Mouse (Mus musculus) MEL (cell line): ENCODE results near the gene Smurf1.

Experiments used
- CHD2 ChIP-seq: IDR thresholded peaks from 2 replicates; pipeline ENCODE4 v1.6.1; 2011; ENCODE audit warnings: low read length, improper control_type of control experiment
- CTCF ChIP-seq, 3 experiments: IDR thresholded peaks in 2 of 3; conservative IDR thresholded peaks in 1 of 3; 2 replicates each; pipeline ENCODE4 v1.5.1; 2011 to 2012; ENCODE audit warnings: low read length in 3 of 3, low read depth in 2 of 3, mild to moderate bottlenecking in 2 of 3, improper control_type of control experiment in 1 of 3, inconsistent platforms in 1 of 3, mixed read lengths in 1 of 3, moderate library complexity in 1 of 3; ENCODE audit not compliant: control insufficient read depth in 1 of 3, insufficient read depth in 1 of 3, poor library complexity in 1 of 3, severe bottlenecking in 1 of 3
- EP300 ChIP-seq, 2 experiments: IDR thresholded peaks; 2 replicates each; pipeline ENCODE4 v1.6.1; 2011; ENCODE audit warnings: improper control_type of control experiment in 2 of 2, low read length in 2 of 2, low read depth in 1 of 2, mild to moderate bottlenecking in 1 of 2
- GABPA ChIP-seq: IDR thresholded peaks from 2 replicates; pipeline ENCODE4 v1.6.1; 2012; ENCODE audit warnings: low read depth, mild to moderate bottlenecking, inconsistent platforms, low read length, improper control_type of control experiment, moderate library complexity
- GATA1 ChIP-seq: IDR thresholded peaks from 2 replicates; pipeline ENCODE4 v1.6.1; 2011; ENCODE audit warnings: low read depth, low read length, improper control_type of control experiment
- HCFC1 ChIP-seq: IDR thresholded peaks from 2 replicates; pipeline ENCODE4 v1.6.1; 2012; ENCODE audit warnings: low read depth, mild to moderate bottlenecking, inconsistent platforms, low read length, improper control_type of control experiment, moderate library complexity
- JUND ChIP-seq: IDR thresholded peaks from 2 replicates; pipeline ENCODE4 v1.6.1; 2011; ENCODE audit warnings: low read depth, mild to moderate bottlenecking, improper control_type of control experiment, low read length
- MEF2A ChIP-seq: IDR thresholded peaks from 2 replicates; pipeline ENCODE4 v1.6.1; 2014; ENCODE audit warnings: low read depth, mild to moderate bottlenecking, inconsistent platforms, low read length, improper control_type of control experiment; ENCODE audit not compliant: poor library complexity, insufficient replicate concordance, severe bottlenecking; ENCODE audit errors: extremely low read depth
- NELFE ChIP-seq: IDR thresholded peaks from 2 replicates; pipeline ENCODE4 v1.6.1; 2011; ENCODE audit warnings: low read depth, low read length, improper control_type of control experiment
- POLR2A ChIP-seq, 2 experiments: IDR thresholded peaks; 2 replicates each; pipeline ENCODE4 v1.6.1; 2011 to 2012; ENCODE audit warnings: low read length in 2 of 2, mild to moderate bottlenecking in 2 of 2, control low read depth in 1 of 2, improper control_type of control experiment in 1 of 2, low read depth in 1 of 2, moderate library complexity in 1 of 2; ENCODE audit not compliant: control insufficient read depth in 1 of 2, insufficient read depth in 1 of 2, poor library complexity in 1 of 2
- POLR2AphosphoS5 ChIP-seq: IDR thresholded peaks from 2 replicates; pipeline ENCODE4 v1.6.1; 2012; ENCODE audit warnings: low read depth, borderline replicate concordance, mild to moderate bottlenecking, inconsistent platforms, low read length, moderate library complexity, mixed read lengths
- SMC3 ChIP-seq: IDR thresholded peaks from 2 replicates; pipeline ENCODE4 v1.6.1; 2011; ENCODE audit warnings: low read depth, low read length, improper control_type of control experiment
- UBTF ChIP-seq: IDR thresholded peaks from 2 replicates; pipeline ENCODE4 v1.6.1; 2012; ENCODE audit warnings: low read depth, mild to moderate bottlenecking, inconsistent platforms, low read length, improper control_type of control experiment, moderate library complexity, borderline replicate concordance; ENCODE audit not compliant: insufficient read depth
- ZC3H11A ChIP-seq: IDR thresholded peaks from 2 replicates; pipeline ENCODE4 v1.6.1; 2012; ENCODE audit warnings: low read depth, mild to moderate bottlenecking, inconsistent platforms, low read length, improper control_type of control experiment

DNA sequence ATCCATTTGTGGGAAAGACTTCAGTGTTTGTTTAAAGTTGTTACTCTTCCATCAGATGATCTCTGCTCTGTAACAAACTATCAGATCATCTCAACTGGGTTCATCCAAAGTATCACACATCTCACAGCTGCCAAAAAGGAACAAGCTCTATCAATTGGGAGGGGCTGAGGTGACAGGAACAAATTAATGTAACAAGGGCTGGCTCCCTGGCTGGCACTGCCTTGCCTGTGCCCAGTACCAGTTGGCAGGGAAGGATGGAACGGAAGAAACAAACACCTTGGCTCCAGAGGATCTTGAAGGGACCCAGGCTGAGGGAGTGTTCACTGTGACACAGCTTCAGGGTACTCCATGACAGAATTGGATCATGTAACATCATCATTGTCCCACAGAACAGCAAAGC is 17.6 kb downstream of the Smurf1 start:
- no peak for TF ChIP-seq UBTF
- no peak for TF ChIP-seq JUND
- no peak for TF ChIP-seq CTCF (IDR thresholded peaks at IDR 0.05 in 2 of 3, conservative IDR thresholded peaks at IDR 0.05 in 1 of 3; ENCODE audit: control insufficient read depth in 1 of 3, insufficient read depth in 1 of 3, low read depth in 2 of 3, low read length in 3 of 3, poor library complexity in 1 of 3, severe bottlenecking in 1 of 3)
- no peak for TF ChIP-seq SMC3
- TF ChIP-seq HCFC1 = no peak
- no peak for TF ChIP-seq ZC3H11A
- no peak for TF ChIP-seq POLR2AphosphoS5
- no peak for TF ChIP-seq GATA1
- TF ChIP-seq EP300 (IDR thresholded peaks at IDR 0.05; ENCODE audit: low read depth in 1 of 2, low read length in 2 of 2) = no peak
- no peak for TF ChIP-seq POLR2A (IDR thresholded peaks at IDR 0.05; ENCODE audit: control insufficient read depth in 1 of 2, insufficient read depth in 1 of 2, low read depth in 1 of 2, low read length in 2 of 2, poor library complexity in 1 of 2)
- no peak for TF ChIP-seq CHD2
- TF ChIP-seq NELFE = no peak
- no peak for TF ChIP-seq GABPA
- no peak for TF ChIP-seq MEF2A
